Mouse (Mus musculus) liver, embryonic 16.5 days (tissue): ENCODE data around the gene Sacm1l. TPM values are rescaled to one million over a fixed set of nuclear protein-coding genes. Genes with fewer than 3 reads are reported as not detected.

ENCODE experiments used
- ATAC-seq: fragments of 200-750 bp; cut with Nextera tagmentation; 2 replicates; pipeline ENCODE4 v1.8.0; 2017; ENCODE audit warnings: low read depth, mild to moderate bottlenecking, moderate number of reproducible peaks, moderate library complexity
- H3K27ac ChIP-seq: fragments of 300-500 bp; sonication (generic); 2 replicates; pipeline ENCODE4 v1.5.1; 2014; ENCODE audit warnings: mild to moderate bottlenecking, low read length
- H3K27me3 ChIP-seq: fragments of 300-500 bp; sonication (generic); 2 replicates; pipeline ENCODE4 v1.6.1; 2014; ENCODE audit warnings: low read depth, low read length, mixed read lengths; ENCODE audit not compliant: control insufficient read depth, insufficient read depth
- H3K36me3 ChIP-seq: fragments of 300-500 bp; sonication (generic); 2 replicates; pipeline ENCODE4 v1.6.1; 2014; ENCODE audit warnings: mild to moderate bottlenecking; ENCODE audit not compliant: control insufficient read depth, insufficient read depth
- H3K4me1 ChIP-seq: fragments of 300-500 bp; sonication (generic); 2 replicates; pipeline ENCODE4 v1.6.1; 2014; ENCODE audit warnings: low read depth, low read length, mixed read lengths; ENCODE audit not compliant: control insufficient read depth
- H3K4me2 ChIP-seq: fragments of 300-500 bp; sonication (generic); 2 replicates; pipeline ENCODE4 v1.6.1; 2014; ENCODE audit warnings: low read depth, low read length, mixed read lengths
- H3K4me3 ChIP-seq: fragments of 300-500 bp; sonication (generic); 2 replicates; pipeline ENCODE4 v1.5.1; 2014; ENCODE audit warnings: low read depth, mild to moderate bottlenecking, low read length
- H3K9ac ChIP-seq: fragments of 300-500 bp; sonication (generic); 2 replicates; pipeline ENCODE4 v1.6.1; 2014; ENCODE audit warnings: low read depth, low read length
- H3K9me3 ChIP-seq: fragments of 300-500 bp; sonication (generic); replicated peaks from 2 replicates; pipeline ENCODE4 v1.6.1; 2016; ENCODE audit warnings: low read length; ENCODE audit not compliant: control insufficient read depth
- WGBS: fragments of 180-500 bp; shearing (Covaris S2); extraction: QIAGEN DNeasy Blood & Tissue Kit; methylation state at CpG from one replicate; pipeline ENCODE4 v1.1.7; 2014; ENCODE audit not compliant: insufficient replicate concordance; 5-methylcytosine and 5-hydroxymethylcytosine counted together
- polyA plus RNA-seq: library from polyadenylated mRNA; unstranded; fragments of >200 nt; fragmentation: Nextera tagmentation; extraction: Ambion mirVana; gene quantifications from 2 replicates; pipeline ENCODE4 v1.2.1, GENCODE M21; 2015

The Sacm1l gene
- polyA plus RNA-seq, 1 experiment from 2014 or later = 25.7 TPM

GRCm38 (mm10) chr9:123515087-123515486, 14.5 kb upstream of the Sacm1l start:
- no peak for ATAC-seq
- Histone ChIP-seq H3K36me3 (peaks cover 25% of the 10 kb centered on the region), H3K4me1 (no peaks in the 10 kb centered on the region), H3K9ac (no peak overlapping the region), H3K27ac (no peak overlapping the region), H3K9me3 (no peaks in the 10 kb centered on the region), H3K4me3 (no peak overlapping the region), H3K27me3 (no peaks in the 10 kb centered on the region), H3K4me2 (no peak overlapping the region)
- 84% methylated on average over 2 of the region's 2 CpGs for WGBS

GRCm38 (mm10) chr9:123516641-123517385, 12.7 kb upstream of the Sacm1l start:
- H3K36me3 ChIP-seq = peaks cover 26% of the 10 kb centered on the region
- no peaks in the 10 kb centered on the region for H3K27me3 ChIP-seq
- no peak overlapping the region for H3K4me3 ChIP-seq
- H3K9ac ChIP-seq = no peak overlapping the region
- H3K4me2 ChIP-seq = no peak overlapping the region
- no peaks in the 10 kb centered on the region for H3K4me1 ChIP-seq
- 88% methylated on average over 7 of the region's 7 CpGs for WGBS
- ATAC-seq = peak; percentile 11; the same call in 1 of the 2 replicates
- H3K9me3 ChIP-seq = no peaks in the 10 kb centered on the region
- no peak overlapping the region for H3K27ac ChIP-seq

- no peak overlapping the region for H3K27ac ChIP-seq
- H3K36me3 ChIP-seq = peaks cover 26% of the 10 kb centered on the region
- no peak overlapping the region for H3K4me3 ChIP-seq
- no peak overlapping the region for H3K9ac ChIP-seq
- ATAC-seq = no peak
- no peaks in the 10 kb centered on the region for H3K4me1 ChIP-seq
- no peaks in the 10 kb centered on the region for H3K27me3 ChIP-seq
- no peaks in the 10 kb centered on the region for H3K9me3 ChIP-seq
- 48% methylated on average over 13 of the region's 13 CpGs for WGBS
- no peak overlapping the region for H3K4me2 ChIP-seq
These were observed 10.3 kb upstream of the Sacm1l start for GRCm38 (mm10) chr9:123518969-123519894.

GRCm38 (mm10) chr9:123520735-123521134, 8.8 kb upstream of the Sacm1l start:
- Histone ChIP-seq H3K36me3 (peaks cover 26% of the 10 kb centered on the region), H3K4me3 (no peak overlapping the region), H3K27ac (no peak overlapping the region), H3K27me3 (no peaks in the 10 kb centered on the region), H3K9ac (no peak overlapping the region), H3K4me1 (peaks cover 5% of the 10 kb centered on the region; the same call in 1 of the 2 replicates), H3K9me3 (no peaks in the 10 kb centered on the region), H3K4me2 (no peak overlapping the region)
- no peak for ATAC-seq
- WGBS = 55% methylated on average over 3 of the region's 3 CpGs

- Histone ChIP-seq H3K9me3 (no peaks in the 10 kb centered on the region), H3K9ac (no peak overlapping the region), H3K4me3 (no peak overlapping the region), H3K4me2 (no peak overlapping the region), H3K4me1 (peaks cover 8% of the 10 kb centered on the region), H3K36me3 (peaks cover 14% of the 10 kb centered on the region), H3K27me3 (no peaks in the 10 kb centered on the region), H3K27ac (no peak overlapping the region)
- ATAC-seq = no peak
- 27% methylated on average over 3 of the region's 3 CpGs for WGBS
These were observed 5.9 kb upstream of the Sacm1l start for GRCm38 (mm10) chr9:123523676-123524075.

- 0% methylated on average over 1 of the region's 1 CpGs for WGBS
- H3K9me3 ChIP-seq = no peaks in the 10 kb centered on the region
- peaks cover 8% of the 10 kb centered on the region for H3K4me1 ChIP-seq
- H3K27me3 ChIP-seq = no peaks in the 10 kb centered on the region
- H3K36me3 ChIP-seq = peaks cover 3% of the 10 kb centered on the region
- no peak for ATAC-seq
- no peak overlapping the region for H3K4me3 ChIP-seq
- H3K9ac ChIP-seq = no peak overlapping the region
- no peak overlapping the region for H3K4me2 ChIP-seq
- no peak overlapping the region for H3K27ac ChIP-seq
These were observed 4.5 kb upstream of the Sacm1l start for GRCm38 (mm10) chr9:123525095-123525494.

GRCm38 (mm10) chr9:123526502-123526901, 3.1 kb upstream of the Sacm1l start:
- no peaks in the 10 kb centered on the region for H3K27me3 ChIP-seq
- no peak for ATAC-seq
- H3K27ac ChIP-seq = no peak overlapping the region
- H3K9me3 ChIP-seq = no peaks in the 10 kb centered on the region
- H3K4me1 ChIP-seq = peaks cover 12% of the 10 kb centered on the region
- no peaks in the 10 kb centered on the region for H3K36me3 ChIP-seq
- no peak overlapping the region for H3K9ac ChIP-seq
- WGBS = 73% methylated on average over 5 of the region's 5 CpGs
- H3K4me3 ChIP-seq = no peak overlapping the region
- H3K4me2 ChIP-seq = no peak overlapping the region

- WGBS = 18% methylated on average over 6 of the region's 6 CpGs
- Histone ChIP-seq H3K9ac (peak overlapping the region; percentile 60), H3K4me2 (peak overlapping the region; percentile 98), H3K27ac (peak overlapping the region; percentile 98), H3K36me3 (no peaks in the 10 kb centered on the region), H3K9me3 (no peaks in the 10 kb centered on the region), H3K4me3 (peak overlapping the region; percentile 99), H3K27me3 (no peaks in the 10 kb centered on the region), H3K4me1 (peaks cover 25% of the 10 kb centered on the region)
- ATAC-seq = no peak
These were observed 1.3 kb upstream of the Sacm1l start for GRCm38 (mm10) chr9:123528087-123528925.
